Mouse (Mus musculus) liver, embryonic 11.5 days (tissue): ENCODE measurements around the gene Dusp12. TPM values are rescaled to one million over a fixed set of nuclear protein-coding genes. Genes with fewer than 3 reads are reported as not detected.

Source experiments
- ATAC-seq: fragments of 200-750 bp; cut with Nextera tagmentation; replicated peaks from 2 replicates; pipeline ENCODE4 v1.8.0; 2017; ENCODE audit warnings: moderate number of reproducible peaks, mild to moderate bottlenecking, moderate TSS enrichment, moderate library complexity; ENCODE audit not compliant: low FRiP score
- DNase-seq: peaks from one replicate; pipeline ENCODE4 v3.0.0-alpha.2; 2017; ENCODE audit warnings: low spot score
- H3K27ac ChIP-seq: fragments of 300-500 bp; sonication (generic); 2 replicates; pipeline ENCODE4 v1.5.1; 2014; ENCODE audit warnings: mild to moderate bottlenecking, low read depth, low read length, control low read depth
- H3K27me3 ChIP-seq: fragments of 300-500 bp; sonication (generic); replicated peaks from 2 replicates; pipeline ENCODE4 v1.6.1; 2014; ENCODE audit warnings: low read length, mixed read lengths; ENCODE audit not compliant: control insufficient read depth, insufficient read depth
- H3K36me3 ChIP-seq: fragments of 300-500 bp; sonication (generic); 2 replicates; pipeline ENCODE4 v1.6.1; 2014; ENCODE audit warnings: mild to moderate bottlenecking, low read length, moderate library complexity, mixed read lengths; ENCODE audit not compliant: control insufficient read depth, insufficient read depth
- H3K4me1 ChIP-seq: fragments of 300-500 bp; sonication (generic); replicated peaks from 2 replicates; pipeline ENCODE4 v1.6.1; 2014; ENCODE audit warnings: low read length, mixed read lengths; ENCODE audit not compliant: control insufficient read depth, insufficient read depth
- H3K4me2 ChIP-seq: fragments of 300-500 bp; sonication (generic); 2 replicates; pipeline ENCODE4 v1.6.1; 2014; ENCODE audit warnings: mild to moderate bottlenecking, control low read depth, moderate library complexity
- H3K4me3 ChIP-seq: fragments of 300-500 bp; sonication (generic); 2 replicates; pipeline ENCODE4 v1.5.1; 2014; ENCODE audit warnings: low read depth, low read length, control low read depth
- H3K9ac ChIP-seq: fragments of 300-500 bp; sonication (generic); 2 replicates; pipeline ENCODE4 v1.6.1; 2014; ENCODE audit warnings: low read depth, low read length, control low read depth
- H3K9me3 ChIP-seq: fragments of 300-500 bp; sonication (generic); 2 replicates; pipeline ENCODE4 v1.6.1; 2016; ENCODE audit warnings: low read length, inconsistent platforms, mixed read lengths; ENCODE audit not compliant: control insufficient read depth
- WGBS: fragments of 180-500 bp; shearing (Covaris S2); extraction: QIAGEN DNeasy Blood & Tissue Kit; methylation state at CpG from one replicate; pipeline ENCODE4 v1.1.7; 2014; 5-methylcytosine and 5-hydroxymethylcytosine counted together
- polyA plus RNA-seq: library from polyadenylated mRNA; unstranded; fragments of >200 nt; fragmentation: Nextera tagmentation; extraction: Ambion mirVana; gene quantifications from 2 replicates; pipeline ENCODE4 v1.2.1, GENCODE M21; 2014

Dusp12 gene
- polyA plus RNA-seq, 1 experiment from 2014 or later: 36.7 TPM

GRCm38 (mm10) chr1:170903485-170903884 lies 18.1 kb upstream of the Dusp12 start:
- Histone ChIP-seq H3K27ac (no peak overlapping the region), H3K27me3 (peaks cover 36% of the 10 kb centered on the region), H3K36me3 (no peaks in the 10 kb centered on the region), H3K9me3 (no peaks in the 10 kb centered on the region), H3K9ac (no peak overlapping the region), H3K4me2 (no peak overlapping the region), H3K4me1 (peaks cover 6% of the 10 kb centered on the region; the same call in 1 of the 2 replicates), H3K4me3 (no peak overlapping the region)
- DNase-seq (no peak), ATAC-seq (no peak)
- 59% methylated on average over 5 of the region's 5 CpGs for WGBS

- H3K4me3 ChIP-seq: peak overlapping the region; percentile 27; the same call in 1 of the 2 replicates
- no peaks in the 10 kb centered on the region for H3K9me3 ChIP-seq
- peaks cover 20% of the 10 kb centered on the region for H3K27me3 ChIP-seq
- H3K36me3 ChIP-seq: no peaks in the 10 kb centered on the region
- peak; percentile 74 for ATAC-seq
- peak overlapping the region; percentile 63 for H3K4me2 ChIP-seq
- H3K27ac ChIP-seq: no peak overlapping the region
- 35% methylated on average over 10 of the region's 10 CpGs for WGBS
- no peak overlapping the region for H3K9ac ChIP-seq
- no peaks in the 10 kb centered on the region for H3K4me1 ChIP-seq
- DNase-seq: peak; percentile 81
These were observed 16.3 kb upstream of the Dusp12 start for GRCm38 (mm10) chr1:170901536-170902238.

GRCm38 (mm10) chr1:170900799-170901467 lies 15.6 kb upstream of the Dusp12 start:
- WGBS: 27% methylated on average over 10 of the region's 10 CpGs
- Histone ChIP-seq H3K27ac (no peak overlapping the region), H3K4me3 (peak overlapping the region; percentile 27), H3K9me3 (no peaks in the 10 kb centered on the region), H3K27me3 (peaks cover 13% of the 10 kb centered on the region), H3K9ac (no peak overlapping the region), H3K36me3 (no peaks in the 10 kb centered on the region), H3K4me1 (no peaks in the 10 kb centered on the region), H3K4me2 (peak overlapping the region; percentile 63)
- ATAC-seq: peak; percentile 32
- peak; percentile 51 for DNase-seq

- Histone ChIP-seq H3K4me1 (no peaks in the 10 kb centered on the region), H3K27me3 (peaks cover 5% of the 10 kb centered on the region; the same call in 1 of the 2 replicates), H3K4me3 (no peak overlapping the region), H3K4me2 (no peak overlapping the region), H3K27ac (no peak overlapping the region), H3K9me3 (no peaks in the 10 kb centered on the region), H3K9ac (no peak overlapping the region), H3K36me3 (no peaks in the 10 kb centered on the region)
- DNase-seq: no peak
- no peak for ATAC-seq
- WGBS: 45% methylated on average over 16 of the region's 16 CpGs
These were observed 13.2 kb upstream of the Dusp12 start for GRCm38 (mm10) chr1:170898413-170899075.

- no peaks in the 10 kb centered on the region for H3K4me1 ChIP-seq
- DNase-seq (no peak), ATAC-seq (no peak)
- 0 out of 2 replicates have a peak, but pooled peaks cover 3% of the 10 kb centered on the region for H3K27me3 ChIP-seq
- no peaks in the 10 kb centered on the region for H3K36me3 ChIP-seq
- H3K27ac ChIP-seq: no peak overlapping the region
- H3K4me3 ChIP-seq: no peak overlapping the region
- no peaks in the 10 kb centered on the region for H3K9me3 ChIP-seq
- H3K4me2 ChIP-seq: no peak overlapping the region
- 51% methylated on average over 5 of the region's 5 CpGs for WGBS
- H3K9ac ChIP-seq: no peak overlapping the region
These were observed 11.4 kb upstream of the Dusp12 start for GRCm38 (mm10) chr1:170896651-170897281.

- ATAC-seq (no peak), DNase-seq (no peak)
- Histone ChIP-seq H3K4me2 (no peak overlapping the region), H3K9me3 (no peaks in the 10 kb centered on the region), H3K9ac (no peak overlapping the region), H3K36me3 (no peaks in the 10 kb centered on the region), H3K4me3 (no peak overlapping the region), H3K4me1 (no peaks in the 10 kb centered on the region), H3K27ac (no peak overlapping the region), H3K27me3 (0 out of 2 replicates have a peak, but pooled peaks cover 3% of the 10 kb centered on the region)
- 56% methylated on average over 9 of the region's 9 CpGs for WGBS
These were observed 9.6 kb upstream of the Dusp12 start for GRCm38 (mm10) chr1:170894603-170895602.

GRCm38 (mm10) chr1:170892279-170892678 lies 6.9 kb upstream of the Dusp12 start:
- Histone ChIP-seq H3K9me3 (no peaks in the 10 kb centered on the region), H3K36me3 (no peaks in the 10 kb centered on the region), H3K9ac (no peak overlapping the region), H3K27ac (no peak overlapping the region), H3K4me3 (no peak overlapping the region), H3K4me1 (no peaks in the 10 kb centered on the region), H3K4me2 (no peak overlapping the region), H3K27me3 (no peaks in the 10 kb centered on the region)
- ATAC-seq: no peak
- no peak for DNase-seq
- 70% methylated on average over 1 of the region's 1 CpGs for WGBS
